Mouse (Mus musculus): ENCODE measurements at regions not wholly inside any gene's neighbourhood (a gene's known extent, or its start where the extent isn't known, plus 50 kb on each side); places are given as distances from the start of the nearest gene placed in this dataset.

DNA sequence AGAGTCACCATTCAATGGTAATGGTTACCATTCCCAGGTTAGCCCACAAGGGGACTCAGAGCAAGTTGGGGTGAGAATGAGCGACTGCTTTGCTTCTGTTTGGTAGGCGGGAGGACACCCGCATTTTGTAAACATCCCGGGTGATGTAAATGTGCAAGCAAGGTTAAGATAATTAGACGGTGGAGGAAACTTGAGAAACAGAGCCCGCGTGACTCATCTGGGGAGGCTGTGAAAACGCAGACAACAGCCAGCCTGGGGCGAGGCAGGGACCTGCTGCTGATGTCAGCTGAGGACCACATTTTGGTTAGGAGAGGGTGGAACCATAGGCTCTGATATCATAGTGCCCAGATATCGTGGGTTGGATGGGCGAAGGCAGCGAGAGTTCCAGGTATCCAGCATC, 52.6 kb upstream of the Zbtb40 start:
- no peak for DNase-seq (ENCODE audit: low spot score)

- DNase-seq (ENCODE audit: low spot score), result no peak
These were observed 52.2 kb upstream of the Zbtb40 start for GRCm38 (mm10) chr4:137100756-137101155.

All from ovary, postnatal 14 days (tissue).